Mouse (Mus musculus) myocyte (in vitro differentiated cells): ENCODE data around the gene Napa. TPM values are rescaled to one million over a fixed set of nuclear protein-coding genes. Genes with fewer than 3 reads are reported as not detected.

Experiments used
- H3K27me3 ChIP-seq: one replicate; pipeline ENCODE4 v1.6.1; 2011; ENCODE audit not compliant: control insufficient read depth, insufficient read depth, insufficient read length
- H3K36me3 ChIP-seq: one replicate; pipeline ENCODE4 v1.6.1; 2011; ENCODE audit not compliant: control insufficient read depth, insufficient read depth
- H3K4me2 ChIP-seq: one replicate; pipeline ENCODE4 v1.6.1; 2011; ENCODE audit warnings: low read depth, control low read depth
- H3K4me3 ChIP-seq: one replicate; pipeline ENCODE4 v1.5.1; 2011; ENCODE audit warnings: mild to moderate bottlenecking, control low read depth, moderate library complexity
- H3K79me2 ChIP-seq: one replicate; pipeline ENCODE4 v1.6.1; 2011; ENCODE audit not compliant: control insufficient read depth, insufficient read depth
- H3ac ChIP-seq: one replicate; pipeline ENCODE4 v1.6.1; 2011; ENCODE audit not compliant: control insufficient read depth, insufficient read length
- CEBPB ChIP-seq: IDR thresholded peaks from 2 replicates; pipeline ENCODE4 v1.6.1; 2011; ENCODE audit warnings: mild to moderate bottlenecking, moderate library complexity; ENCODE audit not compliant: poor library complexity, insufficient read depth, severe bottlenecking
- E2F4 ChIP-seq: IDR thresholded peaks from one replicate; pipeline ENCODE4 v1.6.1; 2011; ENCODE audit warnings: mild to moderate bottlenecking, control low read depth, moderate library complexity; ENCODE audit not compliant: insufficient read depth
- MAX ChIP-seq: IDR thresholded peaks from one replicate; pipeline ENCODE4 v1.6.1; 2011; ENCODE audit warnings: low read depth, mild to moderate bottlenecking, control low read depth
- MYOD1 ChIP-seq, 3 experiments: IDR thresholded peaks; one replicate each; pipeline ENCODE4 v1.6.1; 2011; ENCODE audit warnings: control low read depth in 2 of 3, low read depth in 2 of 3, mild to moderate bottlenecking in 2 of 3, moderate library complexity in 1 of 3; ENCODE audit not compliant: insufficient read length in 2 of 3, control insufficient read depth in 1 of 3
- MYOG ChIP-seq, 3 experiments: IDR thresholded peaks; one replicate each; pipeline ENCODE4 v1.6.1; 2011; ENCODE audit warnings: control low read depth in 2 of 3, low read depth in 2 of 3, mild to moderate bottlenecking in 2 of 3; ENCODE audit not compliant: insufficient read length in 2 of 3, control insufficient read depth in 1 of 3, insufficient read depth in 1 of 3
- POLR2A ChIP-seq: IDR thresholded peaks from one replicate; pipeline ENCODE4 v1.6.1; 2011; ENCODE audit warnings: low read depth, mild to moderate bottlenecking, control low read depth, moderate library complexity; ENCODE audit not compliant: insufficient read length
- POLR2AphosphoS2 ChIP-seq: IDR thresholded peaks from one replicate; pipeline ENCODE4 v1.6.1; 2011; ENCODE audit warnings: low read depth, control low read depth; ENCODE audit not compliant: insufficient read length
- REST ChIP-seq: IDR thresholded peaks from one replicate; pipeline ENCODE4 v1.6.1; 2011; ENCODE audit warnings: mild to moderate bottlenecking, control low read depth, moderate library complexity; ENCODE audit not compliant: insufficient read depth, insufficient read length
- SRF ChIP-seq: IDR thresholded peaks from one replicate; pipeline ENCODE4 v1.6.1; 2011; ENCODE audit warnings: low read depth; ENCODE audit not compliant: control insufficient read depth, insufficient read length
- TCF12 ChIP-seq: IDR thresholded peaks from one replicate; pipeline ENCODE4 v1.6.1; 2011; ENCODE audit warnings: mild to moderate bottlenecking, control low read depth; ENCODE audit not compliant: poor library complexity, insufficient read depth, severe bottlenecking
- TCF3 ChIP-seq: IDR thresholded peaks from one replicate; pipeline ENCODE4 v1.6.1; 2011; ENCODE audit warnings: low read depth, control low read depth; ENCODE audit not compliant: insufficient read length
- USF1 ChIP-seq: IDR thresholded peaks from one replicate; pipeline ENCODE4 v1.6.1; 2011; ENCODE audit warnings: low read depth, mild to moderate bottlenecking, control low read depth, moderate library complexity
- polyA plus RNA-seq: library from polyadenylated mRNA; unstranded; fragments of >200 nt; fragmentation: generic; extraction: Trizol; gene quantifications from one replicate; pipeline ENCODE4 v1.2.1, GENCODE M21; 2012; ENCODE audit warnings: missing spikeins

Napa gene
- polyA plus RNA-seq, 1 experiment: 193 TPM

DNA sequence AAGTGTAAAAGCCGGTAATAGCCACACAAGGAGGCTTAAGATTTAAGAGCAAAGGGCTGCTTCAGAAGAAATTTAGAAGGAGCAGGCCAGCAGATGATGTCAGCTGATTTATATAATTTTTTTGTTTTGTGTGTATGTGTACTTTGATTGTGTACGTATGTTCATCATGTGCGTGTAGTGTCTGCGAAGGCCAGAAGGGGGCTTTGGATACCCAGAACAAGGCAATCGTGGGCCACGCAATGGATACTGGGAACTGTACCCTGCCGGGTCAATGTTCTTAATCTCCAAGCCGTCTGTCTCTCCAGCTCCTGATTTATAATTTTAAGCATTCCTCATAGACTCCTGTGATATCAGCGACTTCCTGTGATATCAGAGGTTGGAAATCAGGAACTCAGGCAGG, 63.0 kb downstream of the Napa start:
- TF ChIP-seq POLR2A (no peak), SRF (no peak), E2F4 (no peak)
- Histone ChIP-seq H3K4me2 (no peak overlapping the region), H3K36me3 (no peaks in the 10 kb centered on the region), H3K4me3 (no peak overlapping the region), H3ac (no peak overlapping the region), H3K79me2 (no peaks in the 10 kb centered on the region), H3K27me3 (no peaks in the 10 kb centered on the region)

DNA sequence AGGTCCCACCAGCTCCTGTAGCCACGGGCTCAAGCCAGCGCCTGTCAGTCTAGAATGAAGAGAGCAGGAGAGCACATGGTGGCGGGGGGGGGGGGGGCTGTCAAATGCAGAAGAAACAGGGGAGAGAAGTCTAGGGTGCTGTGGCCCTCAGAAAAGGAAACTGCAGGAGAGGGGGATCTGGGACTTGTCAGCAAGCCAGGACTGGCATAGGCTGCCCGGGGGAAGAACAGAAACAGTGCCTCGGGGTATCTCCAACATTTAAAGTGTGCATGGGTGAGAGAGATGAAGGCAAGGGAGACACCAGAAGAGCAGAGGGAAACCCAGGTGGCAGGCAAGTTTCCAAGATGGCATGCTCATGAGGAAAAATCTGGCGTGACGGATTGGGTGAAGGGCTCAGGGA, 63.8 kb downstream of the Napa start:
- Histone ChIP-seq H3K27me3 (no peaks in the 10 kb centered on the region), H3K4me2 (no peak overlapping the region), H3K4me3 (no peak overlapping the region), H3K36me3 (no peaks in the 10 kb centered on the region), H3K79me2 (no peaks in the 10 kb centered on the region), H3ac (no peak overlapping the region)
- TF ChIP-seq CEBPB (no peak), MYOD1 (IDR thresholded peaks at IDR 0.05; ENCODE audit: control insufficient read depth in 1 of 3, insufficient read length in 2 of 3, low read depth in 2 of 3) (no peak), USF1 (no peak), TCF12 (no peak), REST (no peak), SRF (no peak), TCF3 (no peak), E2F4 (no peak), POLR2AphosphoS2 (no peak), POLR2A (no peak), MYOG (IDR thresholded peaks at IDR 0.05; ENCODE audit: control insufficient read depth in 1 of 3, insufficient read depth in 1 of 3, insufficient read length in 2 of 3, low read depth in 2 of 3) (no peak), MAX (no peak)

Other genes starting within 250 kb of the Napa start
- not detected for gene Crx, start 218.5 kb upstream of the Napa start, polyA plus RNA-seq
- not detected for gene Crxos, start 215.8 kb upstream of the Napa start, polyA plus RNA-seq
- gene Selenow, start 176.1 kb upstream of the Napa start, polyA plus RNA-seq: 507 TPM
- 270 TPM for gene Nop53, start 152.4 kb upstream of the Napa start, polyA plus RNA-seq
- gene Ehd2, start 130.9 kb upstream of the Napa start, polyA plus RNA-seq: 104 TPM
- 6.6 TPM for gene Bicra, start 50.5 kb upstream of the Napa start, polyA plus RNA-seq
- not detected for gene Zfp541, start 36.6 kb upstream of the Napa start, polyA plus RNA-seq
- gene Kptn, start 21.4 kb downstream of the Napa start, polyA plus RNA-seq: 16.4 TPM
- gene Slc8a2, start 31.4 kb downstream of the Napa start, polyA plus RNA-seq: 0.02 TPM
- gene Meis3, start 76.6 kb downstream of the Napa start, polyA plus RNA-seq: 2.2 TPM
- 9.0 TPM for gene Dhx34, start 123.6 kb downstream of the Napa start, polyA plus RNA-seq
- not detected for gene C5ar2, start 145.7 kb downstream of the Napa start, polyA plus RNA-seq
- gene C5ar1, start 161.1 kb downstream of the Napa start, polyA plus RNA-seq: not detected
- 12.1 TPM for gene Inafm1, start 175.2 kb downstream of the Napa start, polyA plus RNA-seq
- 48.4 TPM for gene Ccdc9, start 188.3 kb downstream of the Napa start, polyA plus RNA-seq
- 34.6 TPM for gene Bbc3, start 209.9 kb downstream of the Napa start, polyA plus RNA-seq